Mouse (Mus musculus) heart, embryonic 12.5 days (tissue): ENCODE measurements around the gene Ndrg2. TPM values are rescaled to one million over a fixed set of nuclear protein-coding genes. Genes with fewer than 3 reads are reported as not detected.
"Not testable (repeated sequence)": the region's sequence is repeated elsewhere in the genome, so short reads cannot be mapped to it uniquely, and the experiment has no call there.

Experiments used
- ATAC-seq: fragments of 200-750 bp; cut with Nextera tagmentation; 2 replicates; pipeline ENCODE4 v1.8.0; 2017; ENCODE audit warnings: moderate TSS enrichment, moderate library complexity; ENCODE audit not compliant: insufficient number of reproducible peaks, low FRiP score
- H3K27ac ChIP-seq: fragments of 300-500 bp; sonication (generic); 2 replicates; pipeline ENCODE4 v1.5.1; 2016; ENCODE audit warnings: mild to moderate bottlenecking, moderate library complexity; ENCODE audit not compliant: poor library complexity, severe bottlenecking
- H3K27me3 ChIP-seq: fragments of 300-500 bp; sonication (generic); replicated peaks from 2 replicates; pipeline ENCODE4 v1.6.1; 2016; ENCODE audit warnings: mild to moderate bottlenecking, moderate library complexity
- H3K36me3 ChIP-seq: fragments of 300-500 bp; sonication (generic); 2 replicates; pipeline ENCODE4 v1.6.1; 2016; ENCODE audit warnings: mild to moderate bottlenecking, moderate library complexity
- H3K4me1 ChIP-seq: fragments of 300-500 bp; sonication (generic); replicated peaks from 2 replicates; pipeline ENCODE4 v1.6.1; 2016; ENCODE audit warnings: mild to moderate bottlenecking
- H3K4me2 ChIP-seq: fragments of 300-500 bp; sonication (generic); 2 replicates; pipeline ENCODE4 v1.6.1; 2016; ENCODE audit warnings: mild to moderate bottlenecking, moderate library complexity
- H3K4me3 ChIP-seq: fragments of 300-500 bp; sonication (generic); 2 replicates; pipeline ENCODE4 v1.5.1; 2016; ENCODE audit warnings: mild to moderate bottlenecking
- H3K9ac ChIP-seq: fragments of 300-500 bp; sonication (generic); 2 replicates; pipeline ENCODE4 v1.6.1; 2016; ENCODE audit warnings: mild to moderate bottlenecking, moderate library complexity
- H3K9me3 ChIP-seq: fragments of 300-500 bp; sonication (generic); replicated peaks from 2 replicates; pipeline ENCODE4 v1.6.1; 2016; ENCODE audit warnings: mild to moderate bottlenecking, moderate library complexity
- WGBS: fragments of 180-500 bp; shearing (Covaris S2); methylation state at CpG from one replicate; pipeline ENCODE4 v1.1.7; 2016; 5-methylcytosine and 5-hydroxymethylcytosine counted together
- polyA plus RNA-seq: library from polyadenylated mRNA; unstranded; fragments of >200 nt; fragmentation: Nextera tagmentation; extraction: Ambion mirVana; gene quantifications from 2 replicates; pipeline ENCODE4 v1.2.1, GENCODE M21; 2016

The Ndrg2 gene
- polyA plus RNA-seq, 1 experiment from 2014 or later, result 228 TPM

- H3K9me3 ChIP-seq, result no peaks in the 10 kb centered on the region; the same call in 1 of the 2 replicates
- no peaks in the 10 kb centered on the region for H3K36me3 ChIP-seq
- no peak for ATAC-seq
- H3K4me1 ChIP-seq, result peaks cover 8% of the 10 kb centered on the region; the same call in 1 of the 2 replicates
- no peak overlapping the region for H3K4me2 ChIP-seq
- no peak overlapping the region for H3K4me3 ChIP-seq
- WGBS, result 68% methylated on average over 8 of the region's 8 CpGs
- H3K27ac ChIP-seq, result no peak overlapping the region
- no peaks in the 10 kb centered on the region for H3K27me3 ChIP-seq
- peak overlapping the region; percentile 22; the same call in 1 of the 2 replicates for H3K9ac ChIP-seq
Observed at GRCm38 (mm10) chr14:51929309-51929943, 15.5 kb upstream of the Ndrg2 start.

DNA sequence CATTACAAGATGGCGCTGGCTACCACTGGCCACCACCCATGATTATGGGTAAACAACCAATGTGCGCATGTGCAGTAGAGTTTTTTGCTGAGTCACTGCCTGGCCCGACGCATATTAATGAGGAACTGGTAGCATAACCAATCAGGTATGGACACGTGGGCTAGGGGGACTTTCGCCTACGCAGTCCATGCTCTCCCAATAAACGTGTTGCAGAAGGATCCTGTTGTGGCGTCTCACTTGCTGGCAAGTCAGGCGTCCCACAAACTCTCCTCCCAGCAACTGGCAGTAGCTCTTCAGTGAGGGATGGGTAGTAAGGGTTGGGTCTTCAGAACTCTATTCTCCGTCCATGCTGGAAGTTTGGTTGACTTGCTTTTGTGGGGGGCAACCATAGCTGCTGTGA lies 13.0 kb upstream of the Ndrg2 start:
- not testable (repeated sequence) for H3K27ac ChIP-seq, H3K4me3 ChIP-seq, H3K36me3 ChIP-seq, H3K9me3 ChIP-seq, H3K9ac ChIP-seq, ATAC-seq, H3K27me3 ChIP-seq, H3K4me2 ChIP-seq
- peaks cover 22% of the 10 kb centered on the region for H3K4me1 ChIP-seq
- 90% methylated on average over 11 of the region's 11 CpGs for WGBS

- Histone ChIP-seq H3K4me1 (peaks cover 22% of the 10 kb centered on the region), H3K27me3 (no peaks in the 10 kb centered on the region), H3K27ac (no peak overlapping the region), H3K4me2 (no peak overlapping the region), H3K36me3 (no peaks in the 10 kb centered on the region), H3K4me3 (no peak overlapping the region), H3K9ac (no peak overlapping the region), H3K9me3 (no peaks in the 10 kb centered on the region)
- 77% methylated on average over 4 of the region's 4 CpGs for WGBS
- ATAC-seq, result no peak
Observed at GRCm38 (mm10) chr14:51923492-51923891, 9.5 kb upstream of the Ndrg2 start.

DNA sequence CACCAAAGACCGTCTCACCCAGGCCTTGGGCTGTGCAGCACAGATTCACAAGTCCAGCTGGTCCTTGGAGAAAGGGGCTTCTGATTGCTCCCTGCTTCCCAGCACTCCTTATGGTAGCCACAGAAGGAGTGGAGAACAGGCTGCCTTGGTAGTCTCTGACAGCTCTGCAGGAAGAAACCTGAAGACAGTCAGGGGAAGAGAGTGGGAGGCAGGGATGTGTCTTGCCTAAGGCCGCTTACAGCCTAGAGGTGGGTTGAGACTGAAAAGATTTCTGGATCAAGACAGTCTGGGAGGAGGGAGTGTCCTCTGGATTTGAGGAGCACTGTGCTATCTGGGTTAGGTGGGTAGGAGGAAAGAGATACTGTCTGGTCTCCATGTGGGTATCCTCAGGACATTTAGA lies 9.0 kb upstream of the Ndrg2 start:
- H3K4me2 ChIP-seq, result no peak overlapping the region
- H3K9me3 ChIP-seq, result no peaks in the 10 kb centered on the region
- ATAC-seq, result no peak
- no peak overlapping the region for H3K9ac ChIP-seq
- H3K4me3 ChIP-seq, result no peak overlapping the region
- no peaks in the 10 kb centered on the region for H3K27me3 ChIP-seq
- H3K36me3 ChIP-seq, result no peaks in the 10 kb centered on the region
- 68% methylated on average over 2 of the region's 2 CpGs for WGBS
- H3K27ac ChIP-seq, result no peak overlapping the region
- peaks cover 22% of the 10 kb centered on the region for H3K4me1 ChIP-seq

DNA sequence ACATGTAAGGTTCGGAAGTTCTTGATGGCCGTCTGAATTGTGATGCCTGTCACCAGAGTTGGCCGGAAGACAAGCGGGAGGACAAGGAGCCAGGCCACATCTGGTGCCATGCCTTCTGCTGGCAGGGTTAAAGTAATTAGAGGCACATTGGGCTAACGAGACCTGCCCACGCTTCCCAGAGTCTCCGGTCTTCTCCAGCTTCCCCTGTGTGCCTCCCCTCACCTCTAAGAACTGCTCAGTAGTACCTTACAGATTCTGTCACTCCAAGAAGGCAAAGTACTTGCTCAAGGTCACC lies 8.6 kb upstream of the Ndrg2 start, which contains the start of gene Rnase13:
Gene Rnase13, minus strand, starts transcription at position 203 of the 295 bp plus-strand sequence.
- H3K9ac ChIP-seq, result no peak within 1 kb of the TSS
- no peak within 1 kb of the TSS for H3K27ac ChIP-seq

DNA sequence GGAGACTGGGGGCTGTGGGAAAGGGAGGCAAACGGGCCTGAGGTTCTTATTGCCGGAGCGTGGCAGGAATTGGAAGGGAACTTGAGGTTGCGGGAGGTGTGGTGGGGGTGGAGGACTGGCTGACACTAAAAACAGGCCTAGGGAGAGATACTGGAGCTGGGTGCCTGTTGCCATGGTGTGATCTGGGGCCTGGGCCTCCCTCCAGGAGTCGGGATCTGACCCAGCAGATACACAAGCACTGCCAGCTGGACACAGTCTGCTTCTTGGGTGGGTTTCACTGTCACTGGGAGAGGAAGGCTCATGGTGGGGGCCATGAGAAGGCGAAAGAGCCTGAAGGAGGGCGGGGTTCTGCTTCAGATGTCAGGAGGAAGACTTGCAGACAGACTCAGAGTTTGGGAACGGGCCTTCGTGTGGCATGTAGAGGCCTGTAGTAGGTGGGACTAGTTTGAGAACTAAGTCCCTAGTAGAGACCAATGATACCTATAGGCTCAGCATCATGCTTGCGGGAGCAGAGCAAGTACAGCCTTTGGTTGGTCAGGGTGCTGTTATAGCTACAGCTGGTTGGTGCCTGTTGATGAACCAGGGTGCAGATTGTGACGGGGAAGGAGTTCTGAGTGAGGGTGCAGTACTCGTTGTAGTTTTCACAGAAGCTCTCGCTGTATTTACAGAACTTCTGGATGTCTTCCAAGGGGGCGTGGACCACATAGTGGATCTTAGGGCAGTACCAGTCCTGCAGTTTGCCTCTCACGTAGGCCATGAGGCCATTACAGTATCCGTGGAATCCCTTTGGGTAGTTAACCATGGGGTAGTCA lies 8.0 kb upstream of the Ndrg2 start:
- 65% methylated on average over 16 of the region's 16 CpGs for WGBS
- Histone ChIP-seq H3K27me3 (no peaks in the 10 kb centered on the region), H3K4me3 (no peak overlapping the region), H3K27ac (no peak overlapping the region), H3K9me3 (no peaks in the 10 kb centered on the region), H3K36me3 (no peaks in the 10 kb centered on the region), H3K9ac (no peak overlapping the region), H3K4me2 (no peak overlapping the region), H3K4me1 (peaks cover 22% of the 10 kb centered on the region)
- no peak for ATAC-seq

More for the DNA sequence above, 8.6 kb upstream of the Ndrg2 start, which contains the start of gene Rnase13:
- no peaks in the 10 kb centered on the region for H3K9me3 ChIP-seq
- H3K4me3 ChIP-seq, result no peak within 1 kb of the TSS
- no peak for ATAC-seq
- H3K4me1 ChIP-seq, result peaks cover 22% of the 10 kb centered on the region
- no peaks in the 10 kb centered on the region for H3K36me3 ChIP-seq
- WGBS, result 84% methylated on average over 7 of the region's 7 CpGs
- H3K4me2 ChIP-seq, result no peak within 1 kb of the TSS
- no peaks in the 10 kb centered on the region for H3K27me3 ChIP-seq

- Histone ChIP-seq H3K36me3 (no peaks in the 10 kb centered on the region), H3K4me2 (no peak overlapping the region), H3K4me1 (peaks cover 32% of the 10 kb centered on the region), H3K27ac (no peak overlapping the region), H3K9me3 (no peaks in the 10 kb centered on the region), H3K27me3 (no peaks in the 10 kb centered on the region), H3K4me3 (no peak overlapping the region), H3K9ac (no peak overlapping the region)
- 83% methylated on average over 4 of the region's 4 CpGs for WGBS
- ATAC-seq, result no peak
Observed at GRCm38 (mm10) chr14:51918966-51919365, 5.0 kb upstream of the Ndrg2 start.

DNA sequence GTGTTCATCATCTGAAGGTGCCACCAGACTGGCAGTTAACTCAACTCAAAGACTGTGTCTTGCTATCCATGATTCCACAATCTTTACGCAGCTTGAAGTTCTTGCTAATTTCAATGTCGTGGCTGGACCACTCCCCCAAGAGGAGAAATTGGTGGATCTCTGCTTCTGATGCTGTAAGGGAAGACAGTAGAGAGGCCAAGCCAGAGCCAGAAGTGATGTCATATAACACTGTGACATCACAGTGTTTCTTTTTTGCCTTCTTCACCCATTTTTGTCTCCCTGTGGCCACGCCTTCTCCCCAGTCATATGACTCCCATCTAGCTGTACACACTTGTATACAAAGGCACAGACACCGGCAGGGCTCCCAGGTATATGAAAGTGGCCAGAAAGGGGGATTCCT lies 4.2 kb upstream of the Ndrg2 start, which contains the start of gene Tppp2:
Gene Tppp2, plus strand, starts transcription at position 301 of the 400 bp plus-strand sequence.
- Histone ChIP-seq H3K9me3 (no peaks in the 10 kb centered on the region), H3K36me3 (no peaks in the 10 kb centered on the region), H3K4me3 (no peak within 1 kb of the TSS), H3K27me3 (no peaks in the 10 kb centered on the region), H3K9ac (no peak within 1 kb of the TSS), H3K27ac (no peak within 1 kb of the TSS), H3K4me1 (peaks cover 26% of the 10 kb centered on the region), H3K4me2 (no peak within 1 kb of the TSS)
- 84% methylated on average over 4 of the region's 4 CpGs for WGBS
- no peak for ATAC-seq

DNA sequence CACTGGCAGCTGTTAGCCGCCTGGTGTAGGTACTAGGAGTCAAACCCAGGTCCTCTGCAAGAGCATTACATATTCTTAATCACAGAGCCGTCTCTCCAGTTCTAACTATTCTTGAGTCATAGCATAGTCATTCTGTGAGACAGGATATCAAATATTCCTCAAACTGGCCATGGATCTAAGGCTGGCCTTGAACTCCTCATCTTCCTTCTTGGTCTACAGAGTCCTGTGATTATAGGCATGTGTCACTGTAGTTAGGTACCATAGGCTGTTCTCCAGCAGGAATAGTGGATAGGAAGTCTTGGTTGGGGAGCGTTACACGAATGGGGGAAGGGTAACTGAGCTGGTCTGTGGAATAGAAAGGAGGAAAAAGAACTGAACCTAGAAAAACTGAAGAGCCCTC lies 2.6 kb upstream of the Ndrg2 start:
- no peaks in the 10 kb centered on the region for H3K27me3 ChIP-seq
- H3K27ac ChIP-seq, result no peak overlapping the region
- 86% methylated on average over 4 of the region's 4 CpGs for WGBS
- H3K4me3 ChIP-seq, result no peak overlapping the region
- no peaks in the 10 kb centered on the region for H3K9me3 ChIP-seq
- H3K4me1 ChIP-seq, result peaks cover 25% of the 10 kb centered on the region
- no peaks in the 10 kb centered on the region for H3K36me3 ChIP-seq
- no peak overlapping the region for H3K4me2 ChIP-seq
- no peak overlapping the region for H3K9ac ChIP-seq
- no peak for ATAC-seq

DNA sequence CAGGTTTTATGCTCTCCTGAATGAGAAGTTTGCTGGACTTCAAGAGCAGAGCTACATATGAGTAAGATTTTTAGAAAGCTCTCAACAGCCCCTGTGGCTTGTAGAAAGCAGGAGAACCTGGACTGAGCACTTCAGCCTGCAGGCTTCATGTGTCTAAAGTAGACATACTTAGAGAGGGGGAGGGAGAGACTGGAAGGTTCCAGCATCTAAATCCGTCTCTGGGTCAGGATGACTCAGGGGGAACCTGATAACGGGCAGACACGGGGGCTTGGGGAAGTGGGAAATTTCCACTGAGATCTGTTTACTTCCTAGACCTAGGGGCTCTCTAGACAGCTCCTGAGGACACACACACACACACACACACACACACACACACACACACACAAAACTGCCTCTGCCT lies 1.1 kb upstream of the Ndrg2 start:
- Histone ChIP-seq H3K4me3 (no peak overlapping the region), H3K9ac (no peak overlapping the region), H3K9me3 (no peaks in the 10 kb centered on the region), H3K36me3 (peaks cover 13% of the 10 kb centered on the region), H3K4me1 (peaks cover 21% of the 10 kb centered on the region), H3K27me3 (no peaks in the 10 kb centered on the region), H3K4me2 (peak overlapping the region; percentile 19; the same call in 1 of the 2 replicates), H3K27ac (peak overlapping the region; percentile 91)
- 0% methylated on average over 3 of the region's 3 CpGs for WGBS
- 0 out of 2 replicates have a peak, but pooled peaks have one; percentile 5 for ATAC-seq

- H3K36me3 ChIP-seq, result peaks cover 30% of the 10 kb centered on the region
- peak; percentile 90 for ATAC-seq
- H3K4me3 ChIP-seq, result peak overlapping the region; percentile 74
- H3K9ac ChIP-seq, result peak overlapping the region; percentile 87
- H3K27me3 ChIP-seq, result no peaks in the 10 kb centered on the region
- H3K4me2 ChIP-seq, result peak overlapping the region; percentile 97
- under 1% methylated on average over 58 of the region's 58 CpGs for WGBS
- no peaks in the 10 kb centered on the region for H3K9me3 ChIP-seq
- H3K27ac ChIP-seq, result peak overlapping the region; percentile 91
- peaks cover 21% of the 10 kb centered on the region for H3K4me1 ChIP-seq
Observed at GRCm38 (mm10) chr14:51913062-51913959, 647 bp downstream of the Ndrg2 start.
